Mouse (Mus musculus) midbrain, embryonic 10.5 days (tissue): ENCODE results near the gene Ppp6r3. TPM values are rescaled to one million over a fixed set of nuclear protein-coding genes. Genes with fewer than 3 reads are reported as not detected.

Experiments
- DNase-seq: peaks from one replicate; pipeline ENCODE4 v3.0.0-alpha.2; 2017; ENCODE audit warnings: low spot score
- H3K27ac ChIP-seq: fragments of 300-500 bp; sonication (generic); replicated peaks from 2 replicates; pipeline ENCODE4 v1.5.1; 2016; ENCODE audit warnings: mild to moderate bottlenecking
- H3K27me3 ChIP-seq: fragments of 300-500 bp; sonication (generic); 2 replicates; pipeline ENCODE4 v1.6.1; 2016; ENCODE audit warnings: low read depth, mild to moderate bottlenecking; ENCODE audit not compliant: poor library complexity, severe bottlenecking
- H3K36me3 ChIP-seq: fragments of 300-500 bp; sonication (generic); 2 replicates; pipeline ENCODE4 v1.6.1; 2016; ENCODE audit warnings: mild to moderate bottlenecking, moderate library complexity
- H3K4me1 ChIP-seq: fragments of 300-500 bp; sonication (generic); 2 replicates; pipeline ENCODE4 v1.6.1; 2016
- H3K4me3 ChIP-seq: fragments of 300-500 bp; sonication (generic); 2 replicates; pipeline ENCODE4 v1.5.1; 2016; ENCODE audit warnings: mild to moderate bottlenecking, moderate library complexity
- H3K9me3 ChIP-seq: fragments of 300-500 bp; sonication (generic); replicated peaks from 2 replicates; pipeline ENCODE4 v1.6.1; 2016; ENCODE audit warnings: mild to moderate bottlenecking
- WGBS: fragments of 180-500 bp; shearing (Covaris S2); methylation state at CpG from one replicate; pipeline ENCODE4 v1.1.7; 2016; 5-methylcytosine and 5-hydroxymethylcytosine counted together
- polyA plus RNA-seq: library from polyadenylated mRNA; unstranded; fragments of >200 nt; fragmentation: Nextera tagmentation; extraction: Ambion mirVana; gene quantifications from 2 replicates; pipeline ENCODE4 v1.2.1, GENCODE M21; 2016

The Ppp6r3 gene
- polyA plus RNA-seq, 1 experiment from 2014 or later = 71.3 TPM

GRCm38 (mm10) chr19:3435824-3436223 lies 139.7 kb downstream of the Ppp6r3 start:
- Histone ChIP-seq H3K4me3 (no peak overlapping the region), H3K4me1 (peaks cover 22% of the 10 kb centered on the region), H3K36me3 (no peaks in the 10 kb centered on the region), H3K27me3 (0 out of 2 replicates have a peak, but pooled peaks cover 7% of the 10 kb centered on the region), H3K27ac (no peak overlapping the region), H3K9me3 (0 out of 2 replicates have a peak, but pooled peaks cover 3% of the 10 kb centered on the region)
- 83% methylated on average over 3 of the region's 3 CpGs for WGBS
- DNase-seq = no peak

GRCm38 (mm10) chr19:3434641-3435040 lies 140.9 kb downstream of the Ppp6r3 start:
- no peak overlapping the region for H3K27ac ChIP-seq
- no peaks in the 10 kb centered on the region for H3K36me3 ChIP-seq
- 38% methylated on average over 4 of the region's 4 CpGs for WGBS
- H3K27me3 ChIP-seq = 0 out of 2 replicates have a peak, but pooled peaks cover 6% of the 10 kb centered on the region
- H3K4me3 ChIP-seq = no peak overlapping the region
- H3K4me1 ChIP-seq = peaks cover 22% of the 10 kb centered on the region
- no peak for DNase-seq
- 0 out of 2 replicates have a peak, but pooled peaks cover 3% of the 10 kb centered on the region for H3K9me3 ChIP-seq

GRCm38 (mm10) chr19:3434124-3434523 lies 141.4 kb downstream of the Ppp6r3 start:
- DNase-seq = no peak
- Histone ChIP-seq H3K27me3 (0 out of 2 replicates have a peak, but pooled peaks cover 1% of the 10 kb centered on the region), H3K36me3 (no peaks in the 10 kb centered on the region), H3K4me1 (peaks cover 26% of the 10 kb centered on the region), H3K27ac (peak overlapping the region; percentile 10; the same call in 1 of the 2 replicates), H3K9me3 (0 out of 2 replicates have a peak, but pooled peaks cover 3% of the 10 kb centered on the region), H3K4me3 (no peak overlapping the region)
- 37% methylated on average over 4 of the region's 4 CpGs for WGBS

GRCm38 (mm10) chr19:3431969-3432368 lies 143.6 kb downstream of the Ppp6r3 start:
- 83% methylated on average over 1 of the region's 2 CpGs for WGBS

GRCm38 (mm10) chr19:3431066-3431465 lies 144.5 kb downstream of the Ppp6r3 start:
- Histone ChIP-seq H3K27ac (no peak overlapping the region), H3K9me3 (0 out of 2 replicates have a peak, but pooled peaks cover 3% of the 10 kb centered on the region), H3K27me3 (no peaks in the 10 kb centered on the region), H3K4me1 (peaks cover 28% of the 10 kb centered on the region), H3K36me3 (no peaks in the 10 kb centered on the region), H3K4me3 (no peak overlapping the region)
- no peak for DNase-seq
- WGBS = 70% methylated on average over 7 of the region's 7 CpGs

More at GRCm38 (mm10) chr19:3431969-3432368, 143.6 kb downstream of the Ppp6r3 start:
- no peaks in the 10 kb centered on the region for H3K27me3 ChIP-seq
- no peak for DNase-seq
- 0 out of 2 replicates have a peak, but pooled peaks cover 3% of the 10 kb centered on the region for H3K9me3 ChIP-seq
- no peaks in the 10 kb centered on the region for H3K36me3 ChIP-seq
- no peak overlapping the region for H3K27ac ChIP-seq
- H3K4me3 ChIP-seq = no peak overlapping the region
- H3K4me1 ChIP-seq = peaks cover 28% of the 10 kb centered on the region

- DNase-seq = no peak
- H3K4me1 ChIP-seq = peaks cover 20% of the 10 kb centered on the region
- H3K36me3 ChIP-seq = no peaks in the 10 kb centered on the region
- H3K27me3 ChIP-seq = no peaks in the 10 kb centered on the region
- peak overlapping the region; percentile 68 for H3K27ac ChIP-seq
- H3K4me3 ChIP-seq = no peak overlapping the region
- 0 out of 2 replicates have a peak, but pooled peaks cover 3% of the 10 kb centered on the region for H3K9me3 ChIP-seq
- WGBS = 57% methylated on average over 7 of the region's 7 CpGs
Observed at GRCm38 (mm10) chr19:3429156-3429816, 146.3 kb downstream of the Ppp6r3 start.

GRCm38 (mm10) chr19:3428057-3428830 lies 147.3 kb downstream of the Ppp6r3 start:
- no peak for DNase-seq
- peaks cover 10% of the 10 kb centered on the region for H3K4me1 ChIP-seq
- peak overlapping the region; percentile 49; the same call in 1 of the 2 replicates for H3K27ac ChIP-seq
- no peaks in the 10 kb centered on the region for H3K36me3 ChIP-seq
- 93% methylated on average over 15 of the region's 15 CpGs for WGBS
- H3K9me3 ChIP-seq = peaks cover 3% of the 10 kb centered on the region; the same call in 1 of the 2 replicates
- no peaks in the 10 kb centered on the region for H3K27me3 ChIP-seq
- no peak overlapping the region for H3K4me3 ChIP-seq

GRCm38 (mm10) chr19:3424214-3424613 lies 151.3 kb downstream of the Ppp6r3 start:
- Histone ChIP-seq H3K27me3 (no peaks in the 10 kb centered on the region), H3K36me3 (no peaks in the 10 kb centered on the region), H3K4me1 (peaks cover 3% of the 10 kb centered on the region), H3K4me3 (no peak overlapping the region), H3K27ac (no peak overlapping the region), H3K9me3 (no peaks in the 10 kb centered on the region; the same call in 1 of the 2 replicates)
- DNase-seq = no peak
- 89% methylated on average over 2 of the region's 2 CpGs for WGBS

GRCm38 (mm10) chr19:3422981-3423380 lies 152.6 kb downstream of the Ppp6r3 start:
- 77% methylated on average over 4 of the region's 4 CpGs for WGBS
- H3K4me1 ChIP-seq = no peaks in the 10 kb centered on the region
- no peaks in the 10 kb centered on the region for H3K36me3 ChIP-seq
- no peak overlapping the region for H3K4me3 ChIP-seq
- DNase-seq = no peak
- no peak overlapping the region for H3K27ac ChIP-seq
- H3K9me3 ChIP-seq = no peaks in the 10 kb centered on the region; the same call in 1 of the 2 replicates
- H3K27me3 ChIP-seq = no peaks in the 10 kb centered on the region

GRCm38 (mm10) chr19:3422488-3422887 lies 153.1 kb downstream of the Ppp6r3 start:
- 75% methylated on average over 6 of the region's 6 CpGs for WGBS
- Histone ChIP-seq H3K36me3 (no peaks in the 10 kb centered on the region), H3K4me3 (no peak overlapping the region), H3K27me3 (no peaks in the 10 kb centered on the region), H3K27ac (no peak overlapping the region), H3K4me1 (no peaks in the 10 kb centered on the region), H3K9me3 (no peaks in the 10 kb centered on the region; the same call in 1 of the 2 replicates)
- no peak for DNase-seq

GRCm38 (mm10) chr19:3419251-3419650 lies 156.3 kb downstream of the Ppp6r3 start:
- Histone ChIP-seq H3K4me1 (peaks cover 6% of the 10 kb centered on the region), H3K27ac (no peak overlapping the region), H3K27me3 (peaks cover 19% of the 10 kb centered on the region), H3K4me3 (no peak overlapping the region), H3K36me3 (no peaks in the 10 kb centered on the region), H3K9me3 (no peaks in the 10 kb centered on the region; the same call in 1 of the 2 replicates)
- 66% methylated on average over 5 of the region's 5 CpGs for WGBS
- no peak for DNase-seq

GRCm38 (mm10) chr19:3414268-3414733 lies 161.2 kb downstream of the Ppp6r3 start, which contains the start of gene Gal:
Gal (minus strand) TSS chr19:3414544.
- H3K4me1 ChIP-seq = peaks cover 23% of the 10 kb centered on the region
- no peaks in the 10 kb centered on the region for H3K36me3 ChIP-seq
- peak within 1 kb of the TSS; percentile 51 for H3K4me3 ChIP-seq
- WGBS = 4% methylated on average over 37 of the region's 37 CpGs
- H3K9me3 ChIP-seq = no peaks in the 10 kb centered on the region
- peaks cover 40% of the 10 kb centered on the region for H3K27me3 ChIP-seq
- peak within 1 kb of the TSS; percentile 55 for H3K27ac ChIP-seq
- peak; percentile 31 for DNase-seq
